In genomic region chr10:116949111-116950008, GRCm38 (mm10) we compare ENCODE assay signal across 8 mouse cellular contexts. TPM values are rescaled to one million over a fixed set of nuclear protein-coding genes. Genes with fewer than 3 reads are reported as not detected.
A peak's percentile ranks its signal among the peaks of the same experiment; 100 is the strongest.
DNase-seq lines count a peak whose midpoint lies in the region; ATAC-seq lines count a peak whose summit lies in the region.

No protein-coding gene starts in this region.

- under 1% methylated on average over 40 of the region's 44 CpGs for WGBS in forebrain, embryonic 11.5 days
- 3% methylated on average over 44 of the region's 44 CpGs for WGBS in intestine, embryonic 15.5 days

- no peaks in the 10 kb centered on the region for H3K9me3 ChIP-seq in forebrain, embryonic 11.5 days (ENCODE audit: control insufficient read depth, low read length)
- no peaks in the 10 kb centered on the region for H3K9me3 ChIP-seq in intestine, embryonic 15.5 days

- peak overlapping the region; percentile 85; the same call in 1 of the 2 replicates for H3K27ac ChIP-seq in forebrain, embryonic 11.5 days (ENCODE audit: low read depth, low read length)
- peak overlapping the region; percentile 88 for H3K27ac ChIP-seq in intestine, embryonic 15.5 days

- peak overlapping the region; percentile 70 for H3K4me2 ChIP-seq in forebrain, embryonic 11.5 days (ENCODE audit: low read depth, low read length, severe bottlenecking)
- peak overlapping the region; percentile 84 for H3K4me2 ChIP-seq in intestine, embryonic 15.5 days (replicated peaks)

- ATAC-seq in forebrain, embryonic 11.5 days (replicated peaks; ENCODE audit: low FRiP score) = peak; percentile 19
- peak; percentile 23 for ATAC-seq in intestine, embryonic 15.5 days

- peak overlapping the region; percentile 86 for H3K4me3 ChIP-seq in forebrain, embryonic 11.5 days (ENCODE audit: low read depth, low read length)
- H3K4me3 ChIP-seq in intestine, embryonic 15.5 days (replicated peaks) = peak overlapping the region; percentile 78

- H3K4me1 ChIP-seq in forebrain, embryonic 11.5 days (replicated peaks; ENCODE audit: control insufficient read depth, insufficient read depth, low read length) = no peaks in the 10 kb centered on the region
- H3K4me1 ChIP-seq in intestine, embryonic 15.5 days (replicated peaks) = peaks cover 7% of the 10 kb centered on the region; the same call in 1 of the 2 replicates

- H3K9ac ChIP-seq in forebrain, embryonic 11.5 days (ENCODE audit: low read length) = peak overlapping the region; percentile 83
- peak overlapping the region; percentile 74 for H3K9ac ChIP-seq in intestine, embryonic 15.5 days

- no peaks in the 10 kb centered on the region for H3K36me3 ChIP-seq in forebrain, embryonic 11.5 days (ENCODE audit: control insufficient read depth, insufficient read depth, low read length)
- H3K36me3 ChIP-seq in intestine, embryonic 15.5 days = no peaks in the 10 kb centered on the region

- H3K27me3 ChIP-seq in forebrain, embryonic 11.5 days (ENCODE audit: control insufficient read depth, insufficient read depth, low read length) = no peaks in the 10 kb centered on the region
- H3K27me3 ChIP-seq in intestine, embryonic 15.5 days (replicated peaks) = no peaks in the 10 kb centered on the region

- peak; percentile 41 for DNase-seq in ovary, postnatal 36 days (ENCODE audit: low spot score)
- no peak for DNase-seq in ovary, adult 18-20 months (ENCODE audit: low spot score)
- peak; percentile 31 for DNase-seq in adrenal gland, postnatal 25 days
- peak; percentile 73 for DNase-seq in forebrain, embryonic 11.5 days (ENCODE audit: low spot score)
- peak; percentile 26 to 50 for DNase-seq in lung, adult 18-20 months
- peak; percentile 67 for DNase-seq in retina, embryonic 14.5 days (ENCODE audit: low spot score)
- DNase-seq in urinary bladder, postnatal 10 days (ENCODE audit: low spot score) = no peak

RNA-seq across cellular contexts. Expression of gene Rab3ip, which starts 1.2 kb away (rescaled TPM):
- total RNA-seq in adrenal gland, postnatal 25 days (2021) = 34.2 and 38.0 TPM in 2 replicates
- polyA plus RNA-seq in forebrain, embryonic 11.5 days (2014; fragmentation: Nextera tagmentation; extraction: Ambion mirVana) = 45.7 and 46.5 TPM in 2 replicates
- polyA plus RNA-seq in intestine, embryonic 15.5 days (2015; fragmentation: Nextera tagmentation; extraction: Ambion mirVana) = 33.1 and 34.3 TPM in 2 replicates

RNA-seq across cellular contexts. Expression of gene Gm10271, which starts 23.0 kb away (rescaled TPM):
- not detected in 2 replicates for total RNA-seq in adrenal gland, postnatal 25 days (2021)
- not detected in 2 replicates for polyA plus RNA-seq in forebrain, embryonic 11.5 days (2014; fragmentation: Nextera tagmentation; extraction: Ambion mirVana)
- not detected in 2 replicates for polyA plus RNA-seq in intestine, embryonic 15.5 days (2015; fragmentation: Nextera tagmentation; extraction: Ambion mirVana)

RNA-seq across cellular contexts. Expression of gene Best3, which starts 36.8 kb away (rescaled TPM):
- 0.33 and 0.49 TPM in 2 replicates for total RNA-seq in adrenal gland, postnatal 25 days (2021)
- 0.09 and 0.15 TPM in 2 replicates for polyA plus RNA-seq in forebrain, embryonic 11.5 days (2014; fragmentation: Nextera tagmentation; extraction: Ambion mirVana)
- not detected in 2 replicates for polyA plus RNA-seq in intestine, embryonic 15.5 days (2015; fragmentation: Nextera tagmentation; extraction: Ambion mirVana)

RNA-seq across cellular contexts. Expression of gene Myrfl, which starts 52.6 kb away (rescaled TPM):
- total RNA-seq in adrenal gland, postnatal 25 days (2021) = 0.09 and 0.29 TPM in 2 replicates
- polyA plus RNA-seq in forebrain, embryonic 11.5 days (2014; fragmentation: Nextera tagmentation; extraction: Ambion mirVana) = 0.08 and 0.17 TPM in 2 replicates
- polyA plus RNA-seq in intestine, embryonic 15.5 days (2015; fragmentation: Nextera tagmentation; extraction: Ambion mirVana) = 7.9 and 8.2 TPM in 2 replicates

Comparison
In these comparisons a context has a peak if more than half of its experiments do, and no peak if none do; other contexts are left out.
1. DNase-seq: peak in ovary, postnatal 36 days (single experiment), adrenal gland, postnatal 25 days (single experiment), forebrain, embryonic 11.5 days (single experiment), lung, adult 18-20 months (2 of 2) and retina, embryonic 14.5 days (single experiment); none in ovary, adult 18-20 months (single experiment) and urinary bladder, postnatal 10 days (single experiment).